Mouse (Mus musculus): ENCODE data around the gene Adcy6.

GRCm38 (mm10) chr15:98648071-98648470, 38.2 kb upstream of the Adcy6 start:
- TF ChIP-seq GATA1 (IDR thresholded peaks at IDR 0.05; ENCODE audit: low read length), result no peak
- TF ChIP-seq TAL1 (IDR thresholded peaks at IDR 0.05; ENCODE audit: low read length), result no peak
